Mouse (Mus musculus): Measurements from ENCODE around the gene Scrn1. TPM values are rescaled to one million over a fixed set of nuclear protein-coding genes. Genes with fewer than 3 reads are reported as not detected.

The Scrn1 gene
- polyA plus RNA-seq, 1 experiment from 2014 or later = 0.35 TPM

DNA sequence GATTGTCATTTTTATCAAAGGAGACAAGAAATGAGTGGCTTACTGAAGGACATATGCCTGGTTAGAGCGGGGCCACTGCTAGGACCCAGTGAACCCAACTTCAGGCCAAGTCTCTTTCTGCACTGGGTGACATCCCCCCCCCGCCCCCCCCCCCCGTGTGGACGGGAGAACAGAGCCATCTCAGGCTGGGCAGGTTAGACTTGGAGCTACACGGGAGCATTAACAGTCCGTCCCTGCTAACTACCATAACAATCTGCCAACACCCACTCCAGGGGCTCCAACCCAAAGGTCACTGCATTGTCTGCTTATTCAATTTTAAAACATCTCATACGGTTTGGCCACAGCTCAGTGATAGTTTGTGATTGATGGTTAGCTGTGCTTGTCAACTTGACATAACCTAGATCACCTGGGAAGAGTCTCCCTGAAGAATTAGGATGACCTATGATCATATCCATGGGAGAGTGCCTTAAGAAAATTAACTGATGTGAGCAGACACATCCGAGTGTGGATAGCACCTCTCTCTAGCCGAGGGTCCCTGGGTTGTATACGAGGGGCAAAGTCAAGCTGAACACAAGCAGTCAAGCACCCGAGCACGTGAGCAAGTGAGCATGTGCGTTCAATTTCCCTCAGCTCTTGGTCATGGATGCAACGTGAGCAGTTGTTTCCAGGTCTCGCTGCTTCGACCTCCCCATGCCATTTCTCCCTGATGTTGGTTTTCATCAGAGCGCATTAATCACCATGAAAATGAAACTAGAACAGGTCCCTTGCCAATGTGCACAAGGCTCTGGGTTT, 4.1 kb downstream of the Scrn1 start:
- Histone ChIP-seq H3K9ac (replicated peaks) (no peak overlapping the region), H3K36me3 (replicated peaks; ENCODE audit: insufficient read depth, low read length) (no peaks in the 10 kb centered on the region), H3K4me2 (ENCODE audit: low read depth, low read length) (no peak overlapping the region), H3K27ac (ENCODE audit: low read depth) (no peak overlapping the region), H3K9me3 (ENCODE audit: low read length) (no peaks in the 10 kb centered on the region), H3K4me1 (ENCODE audit: insufficient read depth) (no peaks in the 10 kb centered on the region; the same call in 1 of the 2 replicates), H3K27me3 (ENCODE audit: insufficient read depth, low read length) (peaks cover 24% of the 10 kb centered on the region), H3K4me3 (ENCODE audit: low read depth, low read length) (no peak overlapping the region)
- WGBS (ENCODE audit: insufficient replicate concordance) = 80% methylated on average over 17 of the region's 17 CpGs
- TF ChIP-seq EP300 (IDR thresholded peaks at IDR 0.05; ENCODE audit: low read depth) (no peak), CTCF (IDR thresholded peaks at IDR 0.05; ENCODE audit: low read depth) (no peak)
- no peak for ATAC-seq
- DNase-seq = no peak

DNA sequence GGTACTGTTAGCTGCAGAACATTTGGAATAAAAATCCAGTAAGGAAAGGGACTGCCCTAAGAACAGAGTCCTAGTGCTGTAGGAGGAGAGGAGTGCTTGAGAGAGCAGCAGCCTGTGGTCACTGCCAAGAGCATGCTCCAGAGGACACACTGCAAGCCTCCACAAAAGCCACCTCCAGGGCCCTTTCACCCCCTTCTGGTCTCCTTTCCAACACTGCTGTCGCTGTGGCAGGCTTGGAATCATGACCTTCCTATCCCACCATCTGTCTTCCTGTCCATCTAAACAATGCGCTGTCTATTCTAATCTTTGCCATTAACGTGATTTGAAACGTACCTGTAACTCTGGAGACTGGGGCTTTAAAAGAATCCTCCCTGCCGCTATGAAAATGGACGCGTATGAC, 7.8 kb downstream of the Scrn1 start:
- no peak overlapping the region for H3K4me3 ChIP-seq (ENCODE audit: low read depth, low read length)
- H3K9me3 ChIP-seq (ENCODE audit: low read length) = no peaks in the 10 kb centered on the region
- no peak overlapping the region for H3K27ac ChIP-seq (ENCODE audit: low read depth)
- ATAC-seq (no peak), DNase-seq (no peak)
- no peak overlapping the region for H3K9ac ChIP-seq (replicated peaks)
- TF ChIP-seq EP300 (IDR thresholded peaks at IDR 0.05; ENCODE audit: low read depth) (no peak), CTCF (IDR thresholded peaks at IDR 0.05; ENCODE audit: low read depth) (no peak)
- H3K4me1 ChIP-seq (ENCODE audit: insufficient read depth) = no peaks in the 10 kb centered on the region
- 73% methylated on average over 7 of the region's 7 CpGs for WGBS (ENCODE audit: insufficient replicate concordance)
- H3K36me3 ChIP-seq (replicated peaks; ENCODE audit: insufficient read depth, low read length) = no peaks in the 10 kb centered on the region
- H3K27me3 ChIP-seq (ENCODE audit: insufficient read depth, low read length) = no peaks in the 10 kb centered on the region
- H3K4me2 ChIP-seq (ENCODE audit: low read depth, low read length) = no peak overlapping the region

DNA sequence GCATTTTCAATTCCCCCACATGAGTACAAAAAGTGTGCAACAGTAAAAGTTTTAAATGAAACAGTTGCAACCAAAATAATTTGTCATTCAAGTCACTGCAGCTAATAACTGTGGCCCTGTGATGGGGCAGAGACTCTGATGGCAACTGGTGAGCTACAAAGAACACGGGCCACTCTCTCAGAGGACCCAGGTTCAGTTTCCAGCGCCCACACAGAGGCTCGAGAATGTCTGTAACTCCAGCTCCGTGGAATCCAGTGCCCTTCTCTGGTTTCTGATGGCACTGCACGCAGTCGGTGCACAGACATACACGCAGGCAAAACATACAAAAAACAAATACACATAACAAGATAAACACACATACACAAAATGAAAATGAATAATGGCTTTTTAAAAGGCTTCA, 8.6 kb downstream of the Scrn1 start:
- 76% methylated on average over 7 of the region's 7 CpGs for WGBS (ENCODE audit: insufficient replicate concordance)
- Histone ChIP-seq H3K27me3 (ENCODE audit: insufficient read depth, low read length) (no peaks in the 10 kb centered on the region), H3K27ac (ENCODE audit: low read depth) (no peak overlapping the region), H3K4me2 (ENCODE audit: low read depth, low read length) (no peak overlapping the region), H3K9me3 (ENCODE audit: low read length) (no peaks in the 10 kb centered on the region), H3K4me1 (ENCODE audit: insufficient read depth) (no peaks in the 10 kb centered on the region), H3K4me3 (ENCODE audit: low read depth, low read length) (no peak overlapping the region), H3K36me3 (replicated peaks; ENCODE audit: insufficient read depth, low read length) (no peaks in the 10 kb centered on the region), H3K9ac (replicated peaks) (no peak overlapping the region)
- ATAC-seq (no peak), DNase-seq (no peak)
- no peak for TF ChIP-seq EP300 (IDR thresholded peaks at IDR 0.05; ENCODE audit: low read depth)

DNA sequence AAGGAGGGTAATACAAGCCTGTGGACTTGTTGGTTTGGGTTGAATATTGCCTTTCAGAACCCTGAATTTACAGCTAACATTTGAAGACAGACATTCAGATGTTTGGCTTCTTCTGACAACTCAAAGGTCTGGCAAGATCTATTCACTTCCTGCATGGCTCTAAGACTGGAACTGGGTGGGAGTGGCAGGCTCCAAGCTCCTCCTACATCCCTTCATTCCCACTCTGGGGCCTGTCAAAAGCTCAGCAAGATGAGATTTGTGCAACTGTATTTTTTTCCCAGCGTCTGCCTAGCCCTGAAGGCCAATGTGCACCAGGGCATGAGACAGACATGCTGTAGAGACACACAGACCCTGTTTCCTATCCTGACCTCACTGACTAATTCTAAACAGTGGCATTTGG, 10.5 kb downstream of the Scrn1 start:
- Histone ChIP-seq H3K4me1 (ENCODE audit: insufficient read depth) (no peaks in the 10 kb centered on the region), H3K27ac (ENCODE audit: low read depth) (no peak overlapping the region), H3K36me3 (replicated peaks; ENCODE audit: insufficient read depth, low read length) (no peaks in the 10 kb centered on the region), H3K9me3 (ENCODE audit: low read length) (no peaks in the 10 kb centered on the region), H3K4me2 (ENCODE audit: low read depth, low read length) (no peak overlapping the region), H3K27me3 (ENCODE audit: insufficient read depth, low read length) (no peaks in the 10 kb centered on the region), H3K4me3 (ENCODE audit: low read depth, low read length) (no peak overlapping the region), H3K9ac (replicated peaks) (no peak overlapping the region)
- TF ChIP-seq CTCF (IDR thresholded peaks at IDR 0.05; ENCODE audit: low read depth) (no peak), EP300 (IDR thresholded peaks at IDR 0.05; ENCODE audit: low read depth) (no peak)
- 71% methylated on average over 1 of the region's 1 CpGs for WGBS (ENCODE audit: insufficient replicate concordance)
- DNase-seq (no peak), ATAC-seq (no peak)

DNA sequence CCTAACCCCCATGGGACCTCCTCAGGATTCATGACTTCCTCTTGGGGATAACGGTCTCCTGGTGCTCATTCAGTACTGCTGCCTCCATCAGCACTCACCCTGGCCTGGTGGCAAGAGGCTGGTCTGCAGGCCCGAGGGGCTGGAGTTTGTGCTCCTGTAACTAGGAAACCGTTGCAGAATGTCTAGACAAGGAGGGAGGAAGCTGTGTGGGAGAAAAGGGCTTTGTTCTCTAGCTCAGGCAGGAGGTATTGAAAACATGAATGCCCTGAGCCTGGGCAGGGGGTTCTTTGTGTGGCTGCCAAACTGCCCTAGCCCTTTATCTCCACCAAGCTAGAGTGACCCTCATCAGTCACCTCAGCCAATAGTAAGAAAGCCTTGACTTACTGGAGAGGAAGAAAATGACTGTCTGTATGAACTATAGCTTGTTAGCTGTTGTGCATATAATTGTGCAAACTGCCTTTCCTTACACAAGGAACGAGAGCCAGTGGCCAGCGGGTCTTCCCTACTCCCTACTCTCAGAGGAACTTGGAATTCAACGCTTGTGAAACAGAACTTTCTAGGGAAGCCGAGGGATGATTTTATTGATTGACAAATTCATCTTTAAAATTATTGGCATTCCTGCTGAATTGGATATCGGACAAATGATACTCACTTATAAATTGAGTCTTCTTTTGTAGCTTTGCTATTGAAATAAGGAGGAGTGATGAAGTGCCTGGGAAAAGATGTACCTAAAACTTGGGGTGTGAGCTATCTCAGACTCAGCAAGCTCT, 11.8 kb downstream of the Scrn1 start:
- Histone ChIP-seq H3K9ac (replicated peaks) (no peak overlapping the region), H3K9me3 (ENCODE audit: low read length) (no peaks in the 10 kb centered on the region), H3K4me1 (ENCODE audit: insufficient read depth) (no peaks in the 10 kb centered on the region), H3K27me3 (ENCODE audit: insufficient read depth, low read length) (no peaks in the 10 kb centered on the region), H3K4me3 (ENCODE audit: low read depth, low read length) (no peak overlapping the region), H3K36me3 (replicated peaks; ENCODE audit: insufficient read depth, low read length) (no peaks in the 10 kb centered on the region), H3K27ac (ENCODE audit: low read depth) (no peak overlapping the region), H3K4me2 (ENCODE audit: low read depth, low read length) (no peak overlapping the region)
- DNase-seq (no peak), ATAC-seq (no peak)
- no peak for TF ChIP-seq EP300 (IDR thresholded peaks at IDR 0.05; ENCODE audit: low read depth)
- TF ChIP-seq CTCF (IDR thresholded peaks at IDR 0.05; ENCODE audit: low read depth) = no peak
- WGBS (ENCODE audit: insufficient replicate concordance) = 55% methylated on average over 8 of the region's 8 CpGs

DNA sequence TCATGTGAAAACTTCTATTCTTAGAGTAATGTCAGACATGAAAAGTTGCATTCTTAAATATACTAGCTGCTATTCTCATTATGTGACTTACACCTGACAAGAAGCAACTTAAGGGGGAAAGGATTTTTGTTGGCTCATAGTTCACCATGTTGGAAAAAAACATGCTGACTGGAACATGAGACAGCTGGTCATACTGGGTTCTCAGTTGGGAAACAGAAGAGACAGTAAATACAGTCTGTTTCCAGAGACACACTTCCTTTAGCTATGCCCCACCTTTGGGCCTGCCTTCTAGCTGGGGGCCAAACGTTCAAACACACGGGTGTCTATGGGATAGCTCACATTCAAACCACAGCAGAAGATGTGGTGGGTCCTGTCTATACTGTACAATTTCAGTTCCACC, 12.7 kb downstream of the Scrn1 start:
- Histone ChIP-seq H3K9me3 (ENCODE audit: low read length) (no peaks in the 10 kb centered on the region), H3K36me3 (replicated peaks; ENCODE audit: insufficient read depth, low read length) (no peaks in the 10 kb centered on the region), H3K4me3 (ENCODE audit: low read depth, low read length) (no peak overlapping the region), H3K9ac (replicated peaks) (no peak overlapping the region), H3K4me1 (ENCODE audit: insufficient read depth) (no peaks in the 10 kb centered on the region), H3K27me3 (ENCODE audit: insufficient read depth, low read length) (no peaks in the 10 kb centered on the region), H3K27ac (ENCODE audit: low read depth) (no peak overlapping the region), H3K4me2 (ENCODE audit: low read depth, low read length) (no peak overlapping the region)
- DNase-seq (no peak), ATAC-seq (no peak)
- TF ChIP-seq CTCF (IDR thresholded peaks at IDR 0.05; ENCODE audit: low read depth) (no peak), EP300 (IDR thresholded peaks at IDR 0.05; ENCODE audit: low read depth) (no peak)
- 52% methylated on average over 2 of the region's 2 CpGs for WGBS (ENCODE audit: insufficient replicate concordance)

All from liver, postnatal 0 days (tissue).